Mouse (Mus musculus) midbrain, embryonic 13.5 days (tissue): ENCODE data around the gene Mrgprb8. TPM values are rescaled to one million over a fixed set of nuclear protein-coding genes. Genes with fewer than 3 reads are reported as not detected.
"Not testable (repeated sequence)": the region's sequence is repeated elsewhere in the genome, so short reads cannot be mapped to it uniquely, and the experiment has no call there.

ENCODE experiments used
- ATAC-seq: fragments of 200-750 bp; cut with Nextera tagmentation; 2 replicates; pipeline ENCODE4 v1.8.0; 2017; ENCODE audit warnings: mild to moderate bottlenecking, moderate TSS enrichment, moderate library complexity
- H3K27ac ChIP-seq: fragments of 300-500 bp; sonication (generic); 2 replicates; pipeline ENCODE4 v1.5.1; 2015; ENCODE audit warnings: inconsistent platforms, mild to moderate bottlenecking, moderate library complexity
- H3K27me3 ChIP-seq: fragments of 300-500 bp; sonication (generic); 2 replicates; pipeline ENCODE4 v1.6.1; 2015; ENCODE audit warnings: mild to moderate bottlenecking, inconsistent platforms
- H3K36me3 ChIP-seq: fragments of 300-500 bp; sonication (generic); 2 replicates; pipeline ENCODE4 v1.6.1; 2015; ENCODE audit warnings: mild to moderate bottlenecking, inconsistent platforms
- H3K4me1 ChIP-seq: fragments of 300-500 bp; sonication (generic); replicated peaks from 2 replicates; pipeline ENCODE4 v1.6.1; 2015; ENCODE audit warnings: inconsistent platforms
- H3K4me2 ChIP-seq: fragments of 300-500 bp; sonication (generic); replicated peaks from 2 replicates; pipeline ENCODE4 v1.6.1; 2015; ENCODE audit warnings: moderate library complexity, mild to moderate bottlenecking, inconsistent platforms
- H3K4me3 ChIP-seq: fragments of 300-500 bp; sonication (generic); replicated peaks from 2 replicates; pipeline ENCODE4 v1.5.1; 2015; ENCODE audit warnings: mild to moderate bottlenecking, inconsistent platforms
- H3K9ac ChIP-seq: fragments of 300-500 bp; sonication (generic); replicated peaks from 2 replicates; pipeline ENCODE4 v1.6.1; 2015; ENCODE audit warnings: mild to moderate bottlenecking, inconsistent platforms
- H3K9me3 ChIP-seq: fragments of 300-500 bp; sonication (generic); 2 replicates; pipeline ENCODE4 v1.6.1; 2016; ENCODE audit warnings: mild to moderate bottlenecking, inconsistent platforms
- WGBS: fragments of 180-500 bp; shearing (Covaris S2); methylation state at CpG from one replicate; pipeline ENCODE4 v1.1.7; 2015; 5-methylcytosine and 5-hydroxymethylcytosine counted together
- polyA plus RNA-seq: library from polyadenylated mRNA; unstranded; fragments of >200 nt; fragmentation: Nextera tagmentation; extraction: Ambion mirVana; gene quantifications from 2 replicates; pipeline ENCODE4 v1.2.1, GENCODE M21; 2015

Gene Mrgprb8
- not detected in 2 replicates for polyA plus RNA-seq

GRCm38 (mm10) chr7:48388226-48388625 is at the start of gene Mrgprb8:
Mrgprb8 (plus strand) TSS chr7:48388526.
- no peak for ATAC-seq
- Histone ChIP-seq H3K27me3 (no peaks in the 10 kb centered on the region), H3K4me2 (no peak within 1 kb of the TSS), H3K9me3 (peaks cover 26% of the 10 kb centered on the region), H3K4me3 (no peak within 1 kb of the TSS), H3K36me3 (no peaks in the 10 kb centered on the region), H3K4me1 (no peaks in the 10 kb centered on the region), H3K27ac (no peak within 1 kb of the TSS), H3K9ac (no peak within 1 kb of the TSS)
- 72% methylated on average over 2 of the region's 2 CpGs for WGBS

- not testable (repeated sequence) for H3K27me3 ChIP-seq, H3K4me3 ChIP-seq, ATAC-seq, H3K36me3 ChIP-seq, H3K9ac ChIP-seq, H3K27ac ChIP-seq, H3K4me2 ChIP-seq, H3K4me1 ChIP-seq
- peaks cover 26% of the 10 kb centered on the region; the same call in 1 of the 2 replicates for H3K9me3 ChIP-seq
- WGBS, result 85% methylated on average over 3 of the region's 3 CpGs
These were observed 47.6 kb downstream of the Mrgprb8 start for GRCm38 (mm10) chr7:48435936-48436335.

GRCm38 (mm10) chr7:48436581-48436980 is 48.3 kb downstream of the Mrgprb8 start:
- no peaks in the 10 kb centered on the region for H3K27me3 ChIP-seq
- WGBS, result 50% methylated on average over 3 of the region's 3 CpGs
- H3K36me3 ChIP-seq, result no peaks in the 10 kb centered on the region
- no peak for ATAC-seq
- no peak overlapping the region for H3K4me3 ChIP-seq
- H3K9ac ChIP-seq, result no peak overlapping the region
- no peaks in the 10 kb centered on the region for H3K4me1 ChIP-seq
- H3K4me2 ChIP-seq, result no peak overlapping the region
- H3K9me3 ChIP-seq, result peaks cover 29% of the 10 kb centered on the region; the same call in 1 of the 2 replicates
- H3K27ac ChIP-seq, result no peak overlapping the region

Other genes with a start within 250 kb of the Mrgprb8 start
- not detected in 2 replicates for gene Mrgprb5, start 219.5 kb upstream of the Mrgprb8 start, polyA plus RNA-seq
- gene Mrgprb4, start 189.2 kb upstream of the Mrgprb8 start, polyA plus RNA-seq, result not detected in 2 replicates
- not detected in 2 replicates for gene Mrgprb1, start 67.8 kb downstream of the Mrgprb8 start, polyA plus RNA-seq
- gene Mrgprx2, start 110.8 kb downstream of the Mrgprb8 start, polyA plus RNA-seq, result not detected in 2 replicates
- not detected in 2 replicates for gene Mrgprb2, start 169.6 kb downstream of the Mrgprb8 start, polyA plus RNA-seq